Mouse (Mus musculus) stomach, embryonic 15.5 days (tissue): ENCODE data around the gene Prx. TPM values are rescaled to one million over a fixed set of nuclear protein-coding genes. Genes with fewer than 3 reads are reported as not detected.

ENCODE experiments used
- ATAC-seq: fragments of 200-750 bp; cut with Nextera tagmentation; 2 replicates; pipeline ENCODE4 v1.8.0; 2017; ENCODE audit warnings: low read depth, moderate number of reproducible peaks, moderate TSS enrichment; ENCODE audit not compliant: insufficient read depth, low FRiP score
- H3K27ac ChIP-seq: fragments of 300-500 bp; sonication (generic); 2 replicates; pipeline ENCODE4 v1.5.1; 2015; ENCODE audit warnings: mild to moderate bottlenecking, inconsistent platforms
- H3K27me3 ChIP-seq: fragments of 300-500 bp; sonication (generic); replicated peaks from 2 replicates; pipeline ENCODE4 v1.6.1; 2015; ENCODE audit warnings: inconsistent platforms
- H3K36me3 ChIP-seq: fragments of 300-500 bp; sonication (generic); 2 replicates; pipeline ENCODE4 v1.6.1; 2015; ENCODE audit warnings: inconsistent platforms
- H3K4me1 ChIP-seq: fragments of 300-500 bp; sonication (generic); 2 replicates; pipeline ENCODE4 v1.6.1; 2015; ENCODE audit warnings: inconsistent platforms
- H3K4me2 ChIP-seq: fragments of 300-500 bp; sonication (generic); 2 replicates; pipeline ENCODE4 v1.6.1; 2015; ENCODE audit warnings: mild to moderate bottlenecking, inconsistent platforms
- H3K4me3 ChIP-seq: fragments of 300-500 bp; sonication (generic); replicated peaks from 2 replicates; pipeline ENCODE4 v1.5.1; 2015; ENCODE audit warnings: inconsistent platforms
- H3K9ac ChIP-seq: fragments of 300-500 bp; sonication (generic); 2 replicates; pipeline ENCODE4 v1.6.1; 2015; ENCODE audit warnings: inconsistent platforms
- H3K9me3 ChIP-seq: fragments of 300-500 bp; sonication (generic); 2 replicates; pipeline ENCODE4 v1.6.1; 2016; ENCODE audit warnings: inconsistent platforms
- WGBS: fragments of 180-500 bp; shearing (Covaris S2); methylation state at CpG from one replicate; pipeline ENCODE4 v1.1.7; 2015; 5-methylcytosine and 5-hydroxymethylcytosine counted together
- polyA plus RNA-seq: library from polyadenylated mRNA; unstranded; fragments of >200 nt; fragmentation: Nextera tagmentation; extraction: Ambion mirVana; gene quantifications from 2 replicates; pipeline ENCODE4 v1.2.1, GENCODE M21; 2015

The Prx gene
- polyA plus RNA-seq, 1 experiment from 2014 or later = 3.5 TPM

DNA sequence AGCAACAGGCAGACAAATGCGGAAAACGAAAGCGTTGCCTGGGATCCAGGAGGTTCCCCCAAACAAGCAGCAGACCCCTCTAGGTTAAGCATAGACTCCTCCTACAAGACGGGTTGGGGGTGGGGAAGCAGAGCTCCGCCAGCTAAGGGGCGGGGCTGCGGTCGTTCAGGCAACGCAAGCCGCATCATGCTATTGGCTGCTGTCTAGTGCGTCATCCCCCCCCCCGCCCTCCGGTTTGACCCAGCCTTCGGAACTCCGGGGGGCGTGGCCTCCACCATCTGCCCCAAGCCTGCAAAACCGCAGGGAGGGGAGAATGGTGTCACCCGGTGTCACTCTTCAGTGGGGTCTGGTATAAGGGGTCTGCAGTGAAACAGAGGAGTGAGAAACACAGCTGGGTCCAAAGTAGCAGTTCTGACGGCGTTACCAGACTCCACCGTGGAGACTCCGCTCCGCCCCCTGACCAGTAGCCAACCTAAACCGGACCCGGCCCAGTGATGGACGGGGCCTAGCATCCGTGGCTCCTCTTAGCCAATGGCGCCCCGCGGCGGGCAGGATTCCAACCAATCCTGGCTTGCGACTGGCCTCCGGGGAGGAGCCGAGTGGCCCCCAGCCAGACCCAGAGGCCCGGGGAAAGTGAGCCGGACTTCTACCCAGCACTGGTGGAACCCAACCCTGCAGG, 25.8 kb upstream of the Prx start, which contains the start of gene Sertad3:
Sertad3 (plus strand) TSS at position 613 of the 679 bp plus-strand sequence.
- H3K27ac ChIP-seq = peak within 1 kb of the TSS; percentile 97
- WGBS = under 1% methylated on average over 36 of the region's 36 CpGs
- H3K4me1 ChIP-seq = peaks cover 17% of the 10 kb centered on the region
- peaks cover 10% of the 10 kb centered on the region for H3K36me3 ChIP-seq
- ATAC-seq = peak; percentile 91
- H3K27me3 ChIP-seq = no peaks in the 10 kb centered on the region
- H3K4me2 ChIP-seq = peak within 1 kb of the TSS; percentile 60
- no peaks in the 10 kb centered on the region for H3K9me3 ChIP-seq
- H3K4me3 ChIP-seq = peak within 1 kb of the TSS; percentile 88
- H3K9ac ChIP-seq = peak within 1 kb of the TSS; percentile 78

DNA sequence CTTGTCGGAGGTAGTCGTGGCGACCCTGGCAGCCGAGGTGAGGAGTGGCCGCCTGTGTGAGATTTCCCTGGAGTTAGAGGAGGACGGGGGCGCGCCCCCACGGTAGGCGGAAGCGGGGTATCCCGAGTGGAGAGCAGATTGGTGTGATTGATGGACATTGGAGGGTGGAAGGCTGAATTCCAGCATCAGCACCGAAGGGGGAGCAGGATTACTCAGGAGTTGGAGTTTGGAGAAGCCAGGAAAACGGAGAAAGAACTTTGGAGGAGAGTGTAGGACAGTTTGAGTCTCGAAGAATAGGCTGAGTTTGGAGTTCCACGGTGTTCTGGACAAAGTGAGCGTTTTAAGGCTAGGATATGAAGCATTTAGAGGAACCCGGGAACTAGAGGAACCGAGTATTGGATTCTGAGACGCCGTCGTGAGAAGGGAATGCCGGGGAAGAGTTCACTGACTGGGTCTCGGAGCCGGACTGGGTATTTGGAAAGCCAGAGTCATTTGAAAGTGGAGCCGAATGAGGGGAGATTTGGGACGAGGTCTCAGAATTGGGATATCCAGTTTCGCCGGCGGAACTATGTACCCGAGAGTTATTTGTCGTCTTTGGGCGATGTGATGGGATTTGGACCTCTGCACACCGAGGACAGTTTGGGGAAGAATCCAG, 25.2 kb upstream of the Prx start:
- Histone ChIP-seq H3K4me3 (peak overlapping the region; percentile 88), H3K27ac (peak overlapping the region; percentile 97), H3K9ac (peak overlapping the region; percentile 78), H3K9me3 (no peaks in the 10 kb centered on the region), H3K4me1 (peaks cover 17% of the 10 kb centered on the region), H3K36me3 (peaks cover 12% of the 10 kb centered on the region), H3K4me2 (peak overlapping the region; percentile 60), H3K27me3 (no peaks in the 10 kb centered on the region)
- WGBS = under 1% methylated on average over 34 of the region's 34 CpGs
- ATAC-seq = no peak

DNA sequence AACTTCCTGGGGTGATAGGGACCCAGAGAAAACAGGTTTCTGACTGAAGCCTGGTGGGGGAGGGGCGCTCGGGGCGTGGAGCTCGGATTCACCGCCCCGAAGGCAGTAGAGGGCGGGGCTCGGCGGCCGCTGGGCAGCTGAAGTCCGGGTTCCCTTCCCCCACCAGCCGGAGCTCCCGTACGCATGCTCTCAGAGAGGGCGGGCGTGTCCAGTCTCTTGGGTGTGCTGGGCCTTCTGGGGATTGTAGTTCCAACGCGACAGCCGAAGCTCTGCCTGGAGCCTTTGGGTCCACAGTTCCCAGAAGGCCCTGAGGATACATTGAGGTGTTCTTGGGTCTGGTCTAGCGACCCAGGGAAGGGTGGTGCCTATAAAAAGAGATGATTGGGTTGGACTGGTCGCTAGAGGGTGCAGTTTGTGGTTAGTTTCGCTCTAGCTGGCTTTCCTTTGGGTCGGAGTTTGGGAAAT, 24.6 kb upstream of the Prx start:
- Histone ChIP-seq H3K4me3 (peak overlapping the region; percentile 88), H3K9me3 (no peaks in the 10 kb centered on the region), H3K27me3 (no peaks in the 10 kb centered on the region), H3K27ac (peak overlapping the region; percentile 97), H3K4me1 (peaks cover 17% of the 10 kb centered on the region), H3K36me3 (peaks cover 12% of the 10 kb centered on the region), H3K9ac (peak overlapping the region; percentile 78; the same call in 1 of the 2 replicates), H3K4me2 (peak overlapping the region; percentile 60)
- ATAC-seq = peak; percentile 94
- under 1% methylated on average over 23 of the region's 23 CpGs for WGBS

DNA sequence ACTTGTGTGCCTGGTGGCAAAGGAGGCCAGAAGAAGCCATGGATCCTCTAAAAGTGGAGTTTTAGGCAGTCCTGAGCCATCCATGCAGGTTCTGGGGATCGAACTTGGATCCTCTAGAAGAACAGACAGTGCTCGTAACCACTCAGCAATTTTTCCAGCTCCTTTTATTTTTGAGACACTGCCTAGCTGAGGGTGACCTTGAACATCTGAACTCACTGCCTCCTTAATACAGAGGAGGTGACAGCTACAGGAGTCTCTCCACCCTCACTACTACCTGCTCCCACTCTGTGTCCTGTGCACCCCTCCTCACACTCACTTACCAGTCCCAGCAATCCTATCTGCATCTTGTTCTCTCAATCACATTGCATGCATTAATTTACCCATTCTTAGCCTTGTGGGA, 23.5 kb upstream of the Prx start:
- Histone ChIP-seq H3K9ac (no peak overlapping the region), H3K27me3 (no peaks in the 10 kb centered on the region), H3K4me2 (peak overlapping the region; percentile 51; the same call in 1 of the 2 replicates), H3K4me3 (no peak overlapping the region), H3K27ac (no peak overlapping the region), H3K36me3 (peaks cover 12% of the 10 kb centered on the region), H3K9me3 (no peaks in the 10 kb centered on the region), H3K4me1 (peaks cover 17% of the 10 kb centered on the region)
- ATAC-seq = no peak
- 95% methylated on average over 2 of the region's 2 CpGs for WGBS

DNA sequence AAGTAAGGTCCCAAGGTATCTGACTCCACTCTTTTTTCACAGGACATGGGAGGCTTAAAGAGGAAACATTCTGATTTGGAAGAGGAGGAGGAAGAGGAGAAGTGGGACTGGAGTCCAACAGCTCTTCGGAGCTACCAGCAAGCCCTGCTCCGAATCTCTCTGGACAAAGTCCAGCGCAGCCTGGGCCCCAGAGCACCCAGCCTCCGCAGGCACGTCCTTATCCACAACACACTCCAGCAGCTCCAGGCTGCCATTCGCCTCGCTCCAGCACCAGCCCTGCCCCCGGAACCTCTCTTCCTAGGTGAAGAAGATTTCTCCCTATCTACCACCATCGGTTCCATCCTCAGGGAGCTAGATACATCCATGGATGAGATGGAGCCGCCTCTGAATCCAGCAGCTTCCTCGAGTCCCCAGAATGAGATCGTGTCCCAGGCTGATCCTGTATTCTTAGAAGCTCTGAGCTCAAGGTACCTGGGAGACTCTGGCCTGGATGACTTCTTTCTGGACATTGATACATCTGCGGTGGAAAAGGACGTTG, 23.0 kb upstream of the Prx start:
- Histone ChIP-seq H3K27me3 (no peaks in the 10 kb centered on the region), H3K4me3 (no peak overlapping the region), H3K36me3 (peaks cover 12% of the 10 kb centered on the region)

DNA sequence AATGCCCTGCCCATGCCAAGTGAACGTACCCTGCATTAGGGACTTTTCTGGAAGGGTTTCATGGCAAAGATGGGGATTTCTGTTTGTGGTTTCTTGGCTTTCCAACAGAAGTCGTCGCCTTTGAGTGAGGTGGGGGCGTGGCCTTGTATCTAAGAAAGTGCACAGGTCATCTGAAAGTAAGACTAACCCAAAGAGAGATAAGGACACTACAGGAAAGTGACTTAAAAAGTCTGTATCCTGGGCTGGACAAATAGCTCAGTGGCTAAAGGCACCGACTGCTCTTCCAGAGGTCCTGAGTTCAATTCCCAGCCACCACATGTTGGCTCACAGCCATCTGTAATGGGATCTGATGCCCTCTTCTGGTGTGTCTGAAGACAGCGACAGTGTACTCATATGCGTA, 20.6 kb upstream of the Prx start:
- no peaks in the 10 kb centered on the region for H3K27me3 ChIP-seq
- H3K4me1 ChIP-seq = peaks cover 19% of the 10 kb centered on the region
- no peaks in the 10 kb centered on the region for H3K9me3 ChIP-seq
- ATAC-seq = no peak
- no peak overlapping the region for H3K9ac ChIP-seq
- peak overlapping the region; percentile 23; the same call in 1 of the 2 replicates for H3K27ac ChIP-seq
- H3K4me2 ChIP-seq = no peak overlapping the region
- 69% methylated on average over 7 of the region's 7 CpGs for WGBS
- peaks cover 12% of the 10 kb centered on the region for H3K36me3 ChIP-seq
- H3K4me3 ChIP-seq = no peak overlapping the region

More for the DNA sequence above, 23.0 kb upstream of the Prx start:
- Histone ChIP-seq H3K9me3 (no peaks in the 10 kb centered on the region), H3K4me2 (peak overlapping the region; percentile 2; the same call in 1 of the 2 replicates), H3K4me1 (peaks cover 17% of the 10 kb centered on the region), H3K27ac (no peak overlapping the region), H3K9ac (no peak overlapping the region)
- no peak for ATAC-seq
- 87% methylated on average over 14 of the region's 14 CpGs for WGBS

DNA sequence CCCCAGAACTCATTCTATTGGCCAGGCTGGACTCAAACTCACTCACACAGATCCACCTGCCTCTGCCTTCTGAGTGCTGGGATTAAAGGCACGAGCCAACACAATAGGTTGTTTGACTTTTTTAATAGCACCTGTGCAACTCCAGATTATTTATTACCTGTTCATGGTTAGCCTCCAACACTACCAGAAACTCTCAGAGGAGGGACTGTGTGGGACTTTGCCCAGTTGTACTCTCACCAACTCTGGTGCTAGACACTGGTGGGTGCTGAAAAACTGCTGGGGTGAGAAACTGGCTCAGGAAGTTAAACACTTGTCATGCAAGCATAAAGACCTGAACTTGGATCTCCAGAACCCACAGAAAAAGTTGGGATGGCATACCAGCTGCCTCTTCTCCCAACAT, 19.4 kb upstream of the Prx start:
- H3K4me3 ChIP-seq = no peak overlapping the region
- H3K4me1 ChIP-seq = peaks cover 19% of the 10 kb centered on the region
- no peaks in the 10 kb centered on the region for H3K9me3 ChIP-seq
- H3K27me3 ChIP-seq = no peaks in the 10 kb centered on the region
- peak overlapping the region; percentile 9; the same call in 1 of the 2 replicates for H3K4me2 ChIP-seq
- peaks cover 12% of the 10 kb centered on the region for H3K36me3 ChIP-seq
- no peak overlapping the region for H3K9ac ChIP-seq
- no peak for ATAC-seq
- WGBS = 56% methylated on average over 1 of the region's 1 CpGs
- H3K27ac ChIP-seq = peak overlapping the region; percentile 77

DNA sequence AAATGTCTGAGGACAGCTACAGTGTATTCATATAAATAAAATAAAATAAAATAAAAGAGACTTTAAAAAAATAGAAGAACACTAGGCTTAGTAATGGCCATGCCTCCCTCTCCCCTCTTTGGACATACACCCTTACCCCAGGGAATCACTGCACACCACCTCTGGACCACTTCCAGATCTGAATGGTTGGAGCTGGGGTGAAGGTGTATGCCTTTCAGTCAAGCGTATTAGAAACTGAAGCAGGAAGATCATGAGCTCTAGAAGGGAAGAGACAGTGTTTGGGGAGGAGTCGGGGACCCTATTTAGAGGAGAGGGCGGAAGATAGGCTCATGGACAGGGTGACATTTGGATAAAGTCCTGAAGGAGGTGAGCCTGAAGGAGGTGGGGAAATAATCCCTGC, 18.6 kb upstream of the Prx start:
- WGBS = 62% methylated on average over 3 of the region's 3 CpGs
- Histone ChIP-seq H3K27ac (peak overlapping the region; percentile 77), H3K9ac (no peak overlapping the region), H3K4me3 (peak overlapping the region; percentile 35), H3K4me2 (peak overlapping the region; percentile 58), H3K4me1 (peaks cover 17% of the 10 kb centered on the region), H3K9me3 (no peaks in the 10 kb centered on the region), H3K36me3 (peaks cover 12% of the 10 kb centered on the region), H3K27me3 (no peaks in the 10 kb centered on the region)
- ATAC-seq = no peak

DNA sequence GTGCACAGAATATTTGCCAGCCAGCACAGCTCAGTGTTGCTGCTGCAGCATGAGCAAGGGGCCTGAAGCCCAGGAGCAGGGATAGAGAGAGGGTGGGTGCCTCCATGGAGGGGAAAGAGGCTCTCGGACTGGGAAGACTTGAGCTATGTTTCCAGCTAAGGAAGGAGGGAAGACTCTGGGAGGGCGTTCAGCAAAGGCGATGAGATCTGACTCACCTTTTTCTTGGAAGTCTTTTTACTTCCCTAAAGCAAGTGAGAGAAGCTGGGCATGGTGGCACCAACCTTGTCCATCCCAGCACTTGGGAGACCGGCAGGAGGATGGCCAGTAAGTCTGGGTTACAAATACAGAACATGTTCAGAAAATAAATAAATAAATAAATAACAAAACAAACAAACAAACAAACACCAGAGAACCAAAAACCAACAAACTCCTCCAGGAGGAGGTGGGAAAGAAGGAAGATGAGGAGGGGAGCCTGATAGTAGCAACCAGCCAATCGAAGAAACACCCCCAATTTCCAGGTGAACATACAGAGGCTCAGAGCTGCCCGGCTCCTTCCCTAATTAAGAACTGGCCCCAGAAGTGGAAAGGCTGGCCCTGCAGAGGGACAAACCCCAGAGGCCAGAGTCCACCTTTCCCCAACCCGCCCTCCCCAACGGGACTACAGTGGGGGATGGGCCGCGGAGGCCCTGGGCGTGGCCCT, 18.0 kb upstream of the Prx start:
- Histone ChIP-seq H3K9me3 (no peaks in the 10 kb centered on the region), H3K4me2 (peak overlapping the region; percentile 58), H3K4me3 (peak overlapping the region; percentile 35), H3K27me3 (no peaks in the 10 kb centered on the region), H3K27ac (peak overlapping the region; percentile 77), H3K9ac (peak overlapping the region; percentile 17; the same call in 1 of the 2 replicates), H3K36me3 (peaks cover 12% of the 10 kb centered on the region), H3K4me1 (peaks cover 12% of the 10 kb centered on the region)
- no peak for ATAC-seq
- 11% methylated on average over 11 of the region's 11 CpGs for WGBS

DNA sequence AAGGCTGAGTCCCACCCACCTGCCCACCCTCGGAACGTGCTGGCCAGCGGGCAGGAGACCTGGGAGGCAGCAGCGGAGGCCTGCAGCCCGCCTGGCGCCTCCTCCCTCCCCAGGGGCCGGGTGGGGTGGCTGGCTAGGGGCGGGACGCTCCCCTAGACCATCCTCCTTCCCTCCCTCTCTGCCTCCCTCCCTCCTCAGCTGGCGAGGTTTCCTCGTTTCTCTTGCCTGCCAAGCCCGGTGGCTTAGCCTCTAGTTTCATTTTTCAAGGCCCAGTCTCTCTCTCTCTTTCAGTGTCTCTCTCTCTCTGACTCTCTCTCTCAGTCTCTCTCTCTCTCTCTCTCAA, 17.5 kb upstream of the Prx start:
- peaks cover 8% of the 10 kb centered on the region for H3K36me3 ChIP-seq
- H3K9me3 ChIP-seq = no peaks in the 10 kb centered on the region
- H3K9ac ChIP-seq = peak overlapping the region; percentile 17; the same call in 1 of the 2 replicates
- H3K27me3 ChIP-seq = no peaks in the 10 kb centered on the region
- peak; percentile 96 for ATAC-seq
- H3K4me2 ChIP-seq = peak overlapping the region; percentile 58
- H3K4me3 ChIP-seq = peak overlapping the region; percentile 35
- H3K4me1 ChIP-seq = peaks cover 7% of the 10 kb centered on the region
- 0% methylated on average over 7 of the region's 12 CpGs for WGBS
- H3K27ac ChIP-seq = peak overlapping the region; percentile 77

DNA sequence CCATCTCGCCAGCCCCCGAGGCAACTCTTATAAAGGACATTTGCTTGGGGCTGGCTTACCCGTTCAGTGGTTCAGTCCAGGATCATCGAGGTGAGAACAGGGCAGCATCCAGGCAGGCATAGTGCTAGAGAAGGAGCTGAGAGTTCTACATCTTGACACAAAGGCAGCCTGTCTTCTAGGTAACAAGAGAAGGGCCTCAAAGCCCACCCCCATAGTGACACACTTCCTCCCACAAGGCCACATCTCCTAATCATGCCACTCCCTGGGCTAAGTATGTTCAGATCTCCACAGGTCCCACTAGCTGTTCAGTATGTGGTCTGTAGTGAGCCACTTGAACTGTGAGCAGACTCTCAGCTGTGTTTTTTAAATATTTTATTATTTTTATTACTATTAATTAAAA, 15.3 kb upstream of the Prx start:
- no peak overlapping the region for H3K4me2 ChIP-seq
- H3K4me3 ChIP-seq = no peak overlapping the region
- no peak overlapping the region for H3K27ac ChIP-seq
- H3K9me3 ChIP-seq = no peaks in the 10 kb centered on the region
- WGBS = 88% methylated on average over 4 of the region's 4 CpGs
- no peaks in the 10 kb centered on the region for H3K27me3 ChIP-seq
- H3K9ac ChIP-seq = no peak overlapping the region
- H3K4me1 ChIP-seq = peaks cover 9% of the 10 kb centered on the region
- no peaks in the 10 kb centered on the region for H3K36me3 ChIP-seq
- ATAC-seq = no peak
